ENCODE assay signal across 3 mouse cellular contexts in genomic region chr16:90823986-90824385, GRCm38 (mm10).
A peak's percentile ranks its signal among the peaks of the same experiment; 100 is the strongest.
DNase-seq lines count a peak whose midpoint lies in the region.

No protein-coding gene starts in this region.

- DNase-seq in ES-CJ7 (ENCODE audit: low read depth, low spot score) (peak; percentile 32), R1 (ENCODE audit: low read depth, low spot score) (peak; percentile 61), ZHBTc4 (ENCODE audit: low read depth, low spot score) (peak; percentile 64)
